Mouse (Mus musculus): ENCODE measurements at regions not wholly inside any gene's neighbourhood (a gene's known extent, or its start where the extent isn't known, plus 50 kb on each side); places are given as distances from the start of the nearest gene placed in this dataset.

GRCm38 (mm10) chr17:48880590-48880989 lies 51.6 kb upstream of the Lrfn2 start:
- no peak for DNase-seq (ENCODE audit: low spot score)

GRCm38 (mm10) chr17:48881946-48882345 lies 50.2 kb upstream of the Lrfn2 start:
- DNase-seq (ENCODE audit: low spot score) = no peak
